Mouse (Mus musculus) liver, embryonic 14.5 days (tissue): ENCODE measurements around the gene Cipc.

Experiments used
- CTCF ChIP-seq: IDR thresholded peaks from 2 replicates; pipeline ENCODE4 v1.5.1; 2016; ENCODE audit warnings: antibody characterized with exemption, low read depth, control low read depth
- EP300 ChIP-seq: IDR thresholded peaks from 2 replicates; pipeline ENCODE4 v1.6.1; 2016; ENCODE audit warnings: antibody characterized with exemption, low read depth

DNA sequence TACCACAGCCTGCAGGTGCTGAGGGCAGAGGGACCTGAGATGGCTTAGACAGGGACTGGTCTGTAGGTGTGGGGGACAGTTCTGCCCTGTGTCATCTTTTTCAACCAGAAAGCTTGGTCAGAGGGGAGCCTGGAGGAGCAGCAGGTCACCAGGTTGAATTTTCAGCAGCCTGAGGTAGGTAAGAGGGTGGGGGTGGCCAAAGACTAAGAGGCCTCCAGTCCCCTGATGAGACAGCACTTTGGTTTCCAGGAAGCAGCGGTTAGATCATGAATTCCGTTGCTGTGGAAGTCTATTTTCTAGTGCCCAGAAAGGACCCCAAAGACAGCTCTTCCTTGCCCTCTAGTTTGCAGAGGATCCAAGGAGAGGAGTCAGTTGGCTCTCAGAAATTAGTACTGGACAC lies 32.5 kb upstream of the Cipc start:
- no peak for TF ChIP-seq CTCF
- no peak for TF ChIP-seq EP300
